Mouse (Mus musculus): ENCODE measurements around the gene 9430015G10Rik.

DNA sequence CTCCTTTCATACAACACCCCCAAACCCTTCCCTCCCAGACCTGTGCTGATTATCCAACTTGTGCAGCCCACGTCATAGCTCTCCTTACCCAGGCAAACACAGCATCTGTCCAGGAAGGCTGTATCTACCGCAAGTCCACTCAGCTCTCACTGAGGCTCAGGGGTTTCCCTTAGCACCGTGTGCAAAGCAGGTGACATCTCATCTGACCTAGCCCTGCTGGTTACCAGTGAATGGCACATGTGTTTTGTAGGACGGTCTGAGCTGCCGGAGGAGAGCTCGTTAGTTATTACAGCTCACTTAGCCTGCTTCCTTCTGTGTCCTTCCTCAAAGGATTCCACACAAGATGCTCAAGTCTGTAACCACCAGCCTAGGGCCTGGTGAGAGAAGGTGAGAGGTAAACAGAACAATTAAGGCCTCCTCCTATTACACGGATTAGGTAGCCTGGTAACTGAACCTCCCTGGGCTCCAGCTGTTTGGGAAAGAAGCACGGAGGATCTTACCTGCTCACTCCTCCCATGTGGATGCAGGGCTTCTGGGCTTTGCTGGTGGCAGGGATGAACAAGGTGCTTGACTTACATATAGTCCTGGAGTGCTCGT lies 11.9 kb upstream of the 9430015G10Rik start:
- TF ChIP-seq CTCF (IDR thresholded peaks at IDR 0.05; ENCODE audit: control insufficient read depth, insufficient read depth, low read length) (no peak), POLR2A (IDR thresholded peaks at IDR 0.05; ENCODE audit: borderline replicate concordance, control insufficient read depth, low read depth, low read length) (no peak)

All from bone marrow, adult 2 months (tissue).